In the genomic region with DNA sequence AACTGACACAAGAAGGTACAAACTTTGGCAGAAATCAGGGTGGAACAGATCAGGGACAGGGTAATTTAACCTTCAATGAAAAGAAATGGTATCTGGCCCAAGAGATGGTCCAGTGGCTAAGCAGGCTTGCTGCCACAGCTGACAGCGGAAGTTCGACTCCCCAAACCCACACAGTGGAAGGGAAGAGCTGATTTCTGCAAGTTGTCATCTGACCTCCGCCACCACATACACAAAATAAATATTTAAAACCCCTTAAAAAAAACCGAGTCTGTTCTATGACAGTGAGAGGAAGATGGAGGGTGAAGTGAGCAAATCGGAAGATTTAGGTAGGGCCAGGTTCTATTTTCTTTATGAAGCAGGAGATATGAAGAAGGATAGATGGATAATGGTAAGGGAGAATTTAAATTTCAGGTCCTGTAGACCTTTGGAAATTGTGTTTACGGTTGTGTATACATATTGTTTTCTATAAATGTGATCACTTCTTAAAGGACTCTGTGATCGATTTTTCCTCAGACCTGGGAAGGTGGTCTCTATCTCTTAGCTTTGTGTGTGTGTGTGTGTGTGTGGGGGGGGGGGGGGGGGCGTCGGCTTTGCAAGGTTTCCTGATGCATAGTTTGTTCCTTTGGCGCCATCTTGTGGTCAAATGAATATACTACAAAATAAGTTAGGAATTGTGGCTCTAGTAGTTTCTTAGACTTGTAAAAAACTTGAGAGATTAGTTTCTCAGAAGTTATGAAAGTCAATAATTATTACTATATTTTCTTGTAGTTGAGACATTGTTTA, we compare ENCODE assay signal across 9 mouse cellular contexts. TPM values are rescaled to one million over a fixed set of nuclear protein-coding genes. Genes with fewer than 3 reads are reported as not detected.
A peak's percentile ranks its signal among the peaks of the same experiment; 100 is the strongest.
DNase-seq lines count a peak whose midpoint lies in the region; ATAC-seq lines count a peak whose summit lies in the region.
"Had no signal": no experiment of that assay in that cellular context is flagged by ENCODE, and none has a peak within 500 bp of the region (broad histone marks: within the 10 kb centered on the region; RNA-seq: fewer than 3 reads in every experiment).

No protein-coding gene starts in this region.

- H3K4me2 ChIP-seq in midbrain, embryonic 12.5 days (replicated peaks), result no peak overlapping the region
- no peak overlapping the region for H3K4me2 ChIP-seq in midbrain, embryonic 15.5 days
- H3K4me2 ChIP-seq in forebrain, embryonic 14.5 days (ENCODE audit: low read length), result no peak overlapping the region

- H3K9ac ChIP-seq in midbrain, embryonic 12.5 days (replicated peaks), result no peak overlapping the region
- no peak overlapping the region for H3K9ac ChIP-seq in midbrain, embryonic 15.5 days
- H3K9ac ChIP-seq in forebrain, embryonic 14.5 days (ENCODE audit: low read length), result no peak overlapping the region

- no peak overlapping the region for H3K4me3 ChIP-seq in midbrain, embryonic 12.5 days
- no peak overlapping the region for H3K4me3 ChIP-seq in midbrain, embryonic 15.5 days
- no peak overlapping the region for H3K4me3 ChIP-seq in forebrain, embryonic 14.5 days (ENCODE audit: low read depth, low read length)

- WGBS in midbrain, embryonic 12.5 days, result 44% methylated on average over 10 of the region's 10 CpGs
- 43% methylated on average over 10 of the region's 10 CpGs for WGBS in midbrain, embryonic 15.5 days
- 49% methylated on average over 10 of the region's 10 CpGs for WGBS in forebrain, embryonic 14.5 days

- H3K4me1 ChIP-seq in midbrain, embryonic 12.5 days, result no peaks in the 10 kb centered on the region
- H3K4me1 ChIP-seq in midbrain, embryonic 15.5 days, result no peaks in the 10 kb centered on the region
- H3K4me1 ChIP-seq in forebrain, embryonic 14.5 days (ENCODE audit: control insufficient read depth, insufficient read depth, low read length), result no peaks in the 10 kb centered on the region

- no peaks in the 10 kb centered on the region for H3K9me3 ChIP-seq in midbrain, embryonic 12.5 days
- no peaks in the 10 kb centered on the region for H3K9me3 ChIP-seq in midbrain, embryonic 15.5 days
- no peaks in the 10 kb centered on the region for H3K9me3 ChIP-seq in forebrain, embryonic 14.5 days (replicated peaks; ENCODE audit: control insufficient read depth, low read length)
- H3K9me3 ChIP-seq: G1E had no signal

- no peaks in the 10 kb centered on the region for H3K36me3 ChIP-seq in midbrain, embryonic 12.5 days
- no peaks in the 10 kb centered on the region for H3K36me3 ChIP-seq in midbrain, embryonic 15.5 days (replicated peaks)
- no peaks in the 10 kb centered on the region for H3K36me3 ChIP-seq in forebrain, embryonic 14.5 days (ENCODE audit: control insufficient read depth, insufficient read depth, low read length)
- H3K36me3 ChIP-seq: G1E had no signal

- H3K27ac ChIP-seq in midbrain, embryonic 12.5 days (replicated peaks), result no peak overlapping the region
- H3K27ac ChIP-seq in midbrain, embryonic 15.5 days, result no peak overlapping the region
- H3K27ac ChIP-seq in forebrain, embryonic 14.5 days (ENCODE audit: low read depth, low read length), result no peak overlapping the region

- peak; percentile 53 for DNase-seq in gastrocnemius, adult 18-20 months (ENCODE audit: low spot score)
- DNase-seq in gastrocnemius, postnatal 4 days (ENCODE audit: low spot score in 2 of 2), result no peak
- DNase-seq in forebrain, embryonic 14.5 days (ENCODE audit: low spot score), result peak; percentile 83
- peak; percentile 61 for DNase-seq in retina, postnatal 7 days (ENCODE audit: low read depth, low spot score)
- DNase-seq in urinary bladder, postnatal 36 days (ENCODE audit: low spot score in 2 of 2), result no peak
- DNase-seq in left cerebral cortex, adult 11 months (ENCODE audit: low spot score), result no peak

- no peaks in the 10 kb centered on the region for H3K27me3 ChIP-seq in midbrain, embryonic 12.5 days
- no peaks in the 10 kb centered on the region; the same call in 1 of the 2 replicates for H3K27me3 ChIP-seq in midbrain, embryonic 15.5 days (replicated peaks)
- H3K27me3 ChIP-seq in forebrain, embryonic 14.5 days (replicated peaks; ENCODE audit: control insufficient read depth, insufficient read depth, low read length), result no peaks in the 10 kb centered on the region

- 0 out of 2 replicates have a peak, but pooled peaks have one; percentile 34 for ATAC-seq in midbrain, embryonic 12.5 days (ENCODE audit: low FRiP score, low read depth)
- no peak for ATAC-seq in midbrain, embryonic 15.5 days (replicated peaks)
- peak; percentile 24; the same call in 1 of the 2 replicates for ATAC-seq in forebrain, embryonic 14.5 days

RNA-seq across cellular contexts. Expression of gene Dnah6, which starts 6.1 kb away (rescaled TPM):
- total RNA-seq in gastrocnemius, adult 18-20 months (2021), result under 1 TPM; 0.02 to 0.05 TPM
- under 1 TPM; 0.10 to 0.12 TPM for total RNA-seq in gastrocnemius, postnatal 4 days (2021)
- polyA plus RNA-seq in midbrain, embryonic 12.5 days (2016; fragmentation: Nextera tagmentation; extraction: Ambion mirVana), result 0.03 and 0.05 TPM in 2 replicates
- 0.28 and 0.31 TPM in 2 replicates for polyA plus RNA-seq in midbrain, embryonic 15.5 days (2015; fragmentation: Nextera tagmentation; extraction: Ambion mirVana)
- 0.34 and 0.42 TPM in 2 replicates for polyA plus RNA-seq in forebrain, embryonic 14.5 days (2014; fragmentation: Nextera tagmentation; extraction: Ambion mirVana)

RNA-seq across cellular contexts. Expression of gene Suclg1, which starts 20.6 kb away (rescaled TPM):
- total RNA-seq in gastrocnemius, adult 18-20 months (2021), result 100 to 1,000 TPM; 311 to 329 TPM
- 100 to 1,000 TPM; 312 to 315 TPM for total RNA-seq in gastrocnemius, postnatal 4 days (2021)
- polyA plus RNA-seq in midbrain, embryonic 12.5 days (2016; fragmentation: Nextera tagmentation; extraction: Ambion mirVana), result 138 and 144 TPM in 2 replicates
- polyA plus RNA-seq in midbrain, embryonic 15.5 days (2015; fragmentation: Nextera tagmentation; extraction: Ambion mirVana), result 125 and 131 TPM in 2 replicates
- 163 and 179 TPM in 2 replicates for polyA plus RNA-seq in forebrain, embryonic 14.5 days (2014; fragmentation: Nextera tagmentation; extraction: Ambion mirVana)

Comparison
In these comparisons a context has a peak if more than half of its experiments do, and no peak if none do; other contexts are left out.
1. DNase-seq: peak in gastrocnemius, adult 18-20 months (single experiment), forebrain, embryonic 14.5 days (single experiment) and retina, postnatal 7 days (single experiment); none in gastrocnemius, postnatal 4 days (0 of 2), urinary bladder, postnatal 36 days (0 of 2) and left cerebral cortex, adult 11 months (single experiment).